Mouse (Mus musculus): ENCODE data around the gene A830018L16Rik. TPM values are rescaled to one million over a fixed set of nuclear protein-coding genes. Genes with fewer than 3 reads are reported as not detected.

A830018L16Rik gene
- polyA plus RNA-seq, 1 experiment from 2014 or later, result 10.4 TPM

DNA sequence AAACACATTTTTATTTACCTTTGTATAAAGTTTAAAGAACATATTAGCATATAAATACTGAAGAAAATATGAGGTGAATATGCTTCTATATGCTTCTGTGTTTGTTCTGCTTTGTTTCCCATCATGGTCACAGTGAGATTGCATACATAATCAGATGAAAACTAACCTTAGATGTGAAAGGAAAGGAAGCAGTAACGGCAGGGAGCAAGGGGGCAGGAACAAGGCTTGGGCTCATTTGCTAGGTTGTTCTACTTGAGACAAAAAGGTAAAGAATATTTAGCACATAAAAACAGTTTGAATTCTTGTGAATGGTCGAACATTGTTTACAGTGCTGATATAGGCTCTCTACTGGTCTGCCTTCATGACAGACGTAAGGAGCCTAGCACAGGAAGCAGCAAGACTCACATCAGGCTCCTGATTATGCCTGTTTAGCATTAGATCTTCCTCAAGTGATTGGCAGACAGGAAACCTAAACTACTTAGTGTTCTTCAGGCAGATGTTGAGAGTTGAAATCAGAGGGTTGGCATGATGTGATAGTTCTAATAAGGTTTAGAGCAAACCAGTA lies 244.2 kb downstream of the A830018L16Rik start:
- Histone ChIP-seq H3K9me3 (no peaks in the 10 kb centered on the region), H3K27me3 (no peaks in the 10 kb centered on the region), H3K4me3 (no peak overlapping the region), H3K9ac (no peak overlapping the region), H3K36me3 (no peaks in the 10 kb centered on the region), H3K27ac (replicated peaks) (no peak overlapping the region), H3K4me2 (no peak overlapping the region), H3K4me1 (replicated peaks) (no peaks in the 10 kb centered on the region)
- 58% methylated on average over 3 of the region's 3 CpGs for WGBS
- ATAC-seq (ENCODE audit: low read depth), result no peak; the same call in none of the 2 replicates

DNA sequence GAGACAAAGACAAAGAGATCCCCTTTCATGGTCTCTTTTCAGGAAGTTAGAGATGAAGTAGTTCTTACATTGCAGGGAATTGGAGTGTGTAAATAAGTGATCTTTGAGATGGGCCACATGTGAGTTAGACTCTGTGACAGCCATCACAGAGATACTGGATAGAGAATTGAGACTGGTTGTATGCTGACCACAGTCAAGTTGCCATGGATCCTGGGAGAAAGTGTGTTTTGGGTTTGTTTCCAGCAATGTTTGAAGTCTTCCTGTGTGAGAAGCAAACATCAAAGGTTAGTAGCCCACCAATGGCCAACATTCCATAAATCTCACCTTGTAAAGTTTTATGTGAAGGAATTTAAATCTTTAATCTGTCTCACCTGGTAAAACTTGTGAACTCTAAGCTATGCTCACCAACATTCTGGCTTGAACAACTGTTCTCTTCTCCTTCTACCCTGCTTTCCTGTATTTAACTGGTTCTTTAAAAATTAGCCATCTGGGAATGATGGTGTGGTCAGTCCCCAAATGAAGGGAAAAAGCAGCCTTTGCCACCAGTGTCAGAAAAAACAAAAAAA lies 330.9 kb downstream of the A830018L16Rik start:
- no peak overlapping the region for H3K4me2 ChIP-seq
- no peak overlapping the region for H3K27ac ChIP-seq (replicated peaks)
- H3K4me1 ChIP-seq (replicated peaks), result no peaks in the 10 kb centered on the region
- no peak overlapping the region for H3K9ac ChIP-seq
- no peaks in the 10 kb centered on the region for H3K9me3 ChIP-seq
- H3K27me3 ChIP-seq, result no peaks in the 10 kb centered on the region
- ATAC-seq (ENCODE audit: low read depth), result no peak
- H3K36me3 ChIP-seq, result no peaks in the 10 kb centered on the region
- no peak overlapping the region for H3K4me3 ChIP-seq

GRCm38 (mm10) chr1:11748424-11748823 lies 334.5 kb downstream of the A830018L16Rik start:
- no peak overlapping the region for H3K9ac ChIP-seq
- H3K4me3 ChIP-seq, result no peak overlapping the region
- WGBS, result 35% methylated on average over 2 of the region's 2 CpGs
- H3K4me2 ChIP-seq, result no peak overlapping the region
- no peaks in the 10 kb centered on the region for H3K36me3 ChIP-seq
- H3K9me3 ChIP-seq, result no peaks in the 10 kb centered on the region
- no peaks in the 10 kb centered on the region for H3K27me3 ChIP-seq
- no peaks in the 10 kb centered on the region for H3K4me1 ChIP-seq (replicated peaks)
- H3K27ac ChIP-seq (replicated peaks), result no peak overlapping the region
- ATAC-seq (ENCODE audit: low read depth), result no peak

DNA sequence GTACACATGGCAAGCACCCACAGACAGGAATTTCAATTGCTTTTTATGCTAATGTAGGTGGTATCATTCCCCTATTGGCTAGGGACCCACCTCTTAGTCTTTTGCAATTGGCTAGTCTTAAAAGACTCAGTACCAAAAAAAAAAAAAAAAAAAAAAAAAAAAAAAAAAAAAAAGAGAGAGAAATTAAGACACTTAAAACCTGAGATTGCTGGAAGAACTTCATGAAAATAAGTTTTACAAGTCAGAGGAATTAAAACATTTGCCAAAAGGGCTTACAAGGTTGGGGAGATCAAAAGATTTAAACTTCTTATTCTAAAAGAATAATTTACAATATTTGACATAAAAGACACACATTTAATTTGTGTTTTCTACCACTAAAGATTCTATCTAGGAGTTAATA lies 336.2 kb downstream of the A830018L16Rik start:
- no peaks in the 10 kb centered on the region for H3K9me3 ChIP-seq
- H3K27ac ChIP-seq (replicated peaks), result no peak overlapping the region
- no peaks in the 10 kb centered on the region for H3K4me1 ChIP-seq (replicated peaks)
- no peak overlapping the region for H3K9ac ChIP-seq
- H3K4me2 ChIP-seq, result no peak overlapping the region
- no peak for ATAC-seq (ENCODE audit: low read depth)
- no peak overlapping the region for H3K4me3 ChIP-seq
- H3K36me3 ChIP-seq, result no peaks in the 10 kb centered on the region
- H3K27me3 ChIP-seq, result no peaks in the 10 kb centered on the region

- ATAC-seq (ENCODE audit: low read depth), result no peak
- H3K27me3 ChIP-seq, result no peaks in the 10 kb centered on the region
- H3K4me1 ChIP-seq (replicated peaks), result no peaks in the 10 kb centered on the region
- no peaks in the 10 kb centered on the region for H3K9me3 ChIP-seq
- no peak overlapping the region for H3K4me2 ChIP-seq
- no peak overlapping the region for H3K4me3 ChIP-seq
- WGBS, result 77% methylated on average over 2 of the region's 2 CpGs
- H3K36me3 ChIP-seq, result no peaks in the 10 kb centered on the region
- no peak overlapping the region for H3K9ac ChIP-seq
- H3K27ac ChIP-seq (replicated peaks), result no peak overlapping the region
Observed at GRCm38 (mm10) chr1:11750607-11751006, 336.7 kb downstream of the A830018L16Rik start.

- ATAC-seq (ENCODE audit: low read depth), result no peak
- no peak overlapping the region for H3K9ac ChIP-seq
- H3K4me2 ChIP-seq, result no peak overlapping the region
- H3K27me3 ChIP-seq, result no peaks in the 10 kb centered on the region
- H3K4me1 ChIP-seq (replicated peaks), result no peaks in the 10 kb centered on the region
- H3K9me3 ChIP-seq, result no peaks in the 10 kb centered on the region
- no peak overlapping the region for H3K27ac ChIP-seq (replicated peaks)
- H3K4me3 ChIP-seq, result no peak overlapping the region
- H3K36me3 ChIP-seq, result no peaks in the 10 kb centered on the region
Observed at GRCm38 (mm10) chr1:11751996-11752395, 338.1 kb downstream of the A830018L16Rik start.

- 71% methylated on average over 1 of the region's 1 CpGs for WGBS
- Histone ChIP-seq H3K36me3 (no peaks in the 10 kb centered on the region), H3K27me3 (no peaks in the 10 kb centered on the region), H3K9me3 (no peaks in the 10 kb centered on the region), H3K4me2 (no peak overlapping the region), H3K4me1 (replicated peaks) (no peaks in the 10 kb centered on the region), H3K4me3 (no peak overlapping the region), H3K9ac (no peak overlapping the region), H3K27ac (replicated peaks) (no peak overlapping the region)
- ATAC-seq (ENCODE audit: low read depth), result no peak
Observed at GRCm38 (mm10) chr1:11788264-11788663, 374.4 kb downstream of the A830018L16Rik start.

DNA sequence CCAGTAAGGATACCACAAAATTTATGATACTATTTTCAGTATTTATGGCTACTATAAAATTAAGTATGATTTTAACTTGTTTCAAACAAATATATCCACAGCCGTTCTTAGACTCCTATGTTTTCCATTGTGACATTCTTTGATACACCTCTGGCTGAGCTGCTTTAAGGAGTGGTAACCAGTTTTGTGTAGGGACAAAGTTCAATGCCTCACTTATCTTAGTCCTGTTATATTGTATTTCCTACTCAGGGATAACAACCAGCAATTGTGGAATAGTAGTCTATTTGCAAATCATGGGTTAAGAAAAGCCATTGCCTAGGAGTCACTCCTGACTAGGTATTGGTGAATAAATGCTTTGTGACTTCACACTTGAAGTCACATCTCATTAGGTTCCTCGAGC lies 378.9 kb downstream of the A830018L16Rik start:
- Histone ChIP-seq H3K4me1 (replicated peaks) (no peaks in the 10 kb centered on the region), H3K4me2 (no peak overlapping the region), H3K27ac (replicated peaks) (no peak overlapping the region), H3K9me3 (no peaks in the 10 kb centered on the region), H3K9ac (no peak overlapping the region), H3K36me3 (no peaks in the 10 kb centered on the region), H3K27me3 (no peaks in the 10 kb centered on the region), H3K4me3 (no peak overlapping the region)
- ATAC-seq (ENCODE audit: low read depth), result no peak
- WGBS, result 61% methylated on average over 2 of the region's 2 CpGs

- Histone ChIP-seq H3K27me3 (no peaks in the 10 kb centered on the region), H3K4me3 (no peak overlapping the region), H3K4me1 (replicated peaks) (no peaks in the 10 kb centered on the region), H3K4me2 (no peak overlapping the region), H3K27ac (replicated peaks) (no peak overlapping the region), H3K9me3 (no peaks in the 10 kb centered on the region), H3K9ac (no peak overlapping the region), H3K36me3 (no peaks in the 10 kb centered on the region)
- ATAC-seq (ENCODE audit: low read depth), result no peak
- WGBS, result 60% methylated on average over 2 of the region's 2 CpGs
Observed at GRCm38 (mm10) chr1:11795666-11796065, 381.8 kb downstream of the A830018L16Rik start.

DNA sequence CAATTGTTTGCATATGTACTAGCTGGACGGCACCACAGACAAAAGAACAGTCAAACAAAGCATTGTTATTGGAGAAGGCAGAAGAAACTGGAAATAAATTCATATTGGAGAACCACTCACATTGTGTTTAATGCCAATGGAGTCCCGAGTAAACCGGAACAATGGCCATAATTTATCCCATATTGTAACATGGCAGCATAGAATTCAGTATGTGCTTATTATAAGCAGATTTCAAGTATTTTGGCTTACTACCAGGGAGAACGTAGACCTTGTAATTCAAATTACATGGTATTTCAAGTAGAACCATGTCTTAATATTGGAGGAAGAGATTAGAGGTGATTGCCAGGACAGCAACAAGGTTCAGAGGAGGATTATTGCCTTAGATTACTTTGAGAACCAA lies 458.9 kb downstream of the A830018L16Rik start:
- H3K36me3 ChIP-seq, result no peaks in the 10 kb centered on the region

DNA sequence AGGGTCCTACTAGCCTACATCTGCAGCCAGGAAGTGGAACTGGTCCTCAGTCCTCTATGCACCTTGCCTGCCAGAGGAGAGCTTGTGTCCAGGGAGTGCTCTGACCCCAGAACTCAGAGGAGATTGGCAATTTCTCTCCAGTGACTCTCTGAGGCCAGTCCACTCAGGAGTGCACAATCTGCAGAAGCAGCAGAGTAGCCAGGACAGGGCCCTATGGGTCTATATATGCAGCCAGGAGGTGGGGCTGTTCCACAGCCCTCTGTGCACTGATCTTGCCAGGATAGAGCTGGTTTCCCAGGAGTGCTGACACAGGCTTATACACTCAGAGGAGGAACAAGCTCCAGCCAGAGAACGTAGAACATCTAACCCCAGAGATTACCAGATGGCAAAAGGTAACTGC lies 459.7 kb downstream of the A830018L16Rik start:
- Histone ChIP-seq H3K4me2 (no peak overlapping the region), H3K36me3 (no peaks in the 10 kb centered on the region), H3K27me3 (no peaks in the 10 kb centered on the region), H3K4me3 (no peak overlapping the region), H3K9ac (no peak overlapping the region), H3K27ac (replicated peaks) (no peak overlapping the region), H3K4me1 (replicated peaks) (no peaks in the 10 kb centered on the region), H3K9me3 (no peaks in the 10 kb centered on the region)
- ATAC-seq (ENCODE audit: low read depth), result no peak
- WGBS, result 83% methylated on average over 1 of the region's 1 CpGs

More for the DNA sequence above, 458.9 kb downstream of the A830018L16Rik start:
- Histone ChIP-seq H3K4me2 (no peak overlapping the region), H3K27me3 (no peaks in the 10 kb centered on the region), H3K9me3 (no peaks in the 10 kb centered on the region), H3K9ac (no peak overlapping the region), H3K4me1 (replicated peaks) (no peaks in the 10 kb centered on the region), H3K4me3 (no peak overlapping the region), H3K27ac (replicated peaks) (no peak overlapping the region)
- WGBS, result 68% methylated on average over 4 of the region's 4 CpGs
- no peak for ATAC-seq (ENCODE audit: low read depth)

GRCm38 (mm10) chr1:11881706-11882105 lies 467.8 kb downstream of the A830018L16Rik start:
- no peak overlapping the region for H3K27ac ChIP-seq (replicated peaks)
- no peaks in the 10 kb centered on the region for H3K36me3 ChIP-seq
- no peaks in the 10 kb centered on the region for H3K4me1 ChIP-seq (replicated peaks)
- no peaks in the 10 kb centered on the region for H3K27me3 ChIP-seq
- no peaks in the 10 kb centered on the region for H3K9me3 ChIP-seq
- no peak for ATAC-seq (ENCODE audit: low read depth)
- no peak overlapping the region for H3K4me2 ChIP-seq
- H3K4me3 ChIP-seq, result no peak overlapping the region
- H3K9ac ChIP-seq, result no peak overlapping the region
- 49% methylated on average over 2 of the region's 2 CpGs for WGBS

- H3K36me3 ChIP-seq, result no peaks in the 10 kb centered on the region
- no peak for ATAC-seq (ENCODE audit: low read depth)
- 71% methylated on average over 3 of the region's 3 CpGs for whole genome bisulfite sequencing
Observed at GRCm38 (mm10) chr1:11895715-11896114, 481.8 kb downstream of the A830018L16Rik start.

More at GRCm38 (mm10) chr1:11895715-11896114, 481.8 kb downstream of the A830018L16Rik start:
- H3K4me2 ChIP-seq, result no peak overlapping the region
- H3K9ac ChIP-seq, result no peak overlapping the region
- H3K27me3 ChIP-seq, result no peaks in the 10 kb centered on the region
- H3K27ac ChIP-seq (replicated peaks), result no peak overlapping the region
- no peak overlapping the region for H3K4me3 ChIP-seq
- no peaks in the 10 kb centered on the region for H3K9me3 ChIP-seq
- no peaks in the 10 kb centered on the region for H3K4me1 ChIP-seq (replicated peaks)
